Mouse (Mus musculus): Measurements from ENCODE around the gene Il18.
"Not testable (repeated sequence)": the region's sequence is repeated elsewhere in the genome, so short reads cannot be mapped to it uniquely, and the experiment has no call there.

The Il18 gene

GRCm38 (mm10) chr9:50604338-50604737, 49.7 kb downstream of the Il18 start:
- DNase-seq = no peak

- no peak for DNase-seq
Measured at GRCm38 (mm10) chr9:50612115-50612514, 57.5 kb downstream of the Il18 start.

- no peak for DNase-seq
Measured at GRCm38 (mm10) chr9:50616161-50616560, 61.5 kb downstream of the Il18 start.

GRCm38 (mm10) chr9:50616766-50617603, 62.4 kb downstream of the Il18 start, which contains the start of the genes Pih1d2 and Nkapd1:
Gene Pih1d2, plus strand, starts transcription at chr9:50617321.
Gene Nkapd1, minus strand, starts transcription at chr9:50617464.
- peak; percentile 91 to 94 for DNase-seq

- DNase-seq = no peak
Measured at GRCm38 (mm10) chr9:50617794-50618330, 63.2 kb downstream of the Il18 start.

GRCm38 (mm10) chr9:50630903-50631302, 76.3 kb downstream of the Il18 start:
- DNase-seq = not testable (repeated sequence)
